Mouse (Mus musculus) gastrocnemius, postnatal 4 days (tissue): Measurements from ENCODE around the gene Ncor1. TPM values are rescaled to one million over a fixed set of nuclear protein-coding genes. Genes with fewer than 3 reads are reported as not detected.
"Not testable (repeated sequence)": the region's sequence is repeated elsewhere in the genome, so short reads cannot be mapped to it uniquely, and the experiment has no call there.

Experiments
- DNase-seq, 2 experiments: peaks; one replicate each; pipeline ENCODE4 v3.0.0; 2021 to 2022; ENCODE audit warnings: low spot score in 2 of 2, mixed read lengths in 2 of 2
- total RNA-seq, 2 experiments: library from RNA; stranded (reverse); gene quantifications; 2 replicates each; pipeline ENCODE4 v1.2.3; 2021

Gene Ncor1
- total RNA-seq, 2 experiments from 2014 or later, result 169 to 170 TPM

DNA sequence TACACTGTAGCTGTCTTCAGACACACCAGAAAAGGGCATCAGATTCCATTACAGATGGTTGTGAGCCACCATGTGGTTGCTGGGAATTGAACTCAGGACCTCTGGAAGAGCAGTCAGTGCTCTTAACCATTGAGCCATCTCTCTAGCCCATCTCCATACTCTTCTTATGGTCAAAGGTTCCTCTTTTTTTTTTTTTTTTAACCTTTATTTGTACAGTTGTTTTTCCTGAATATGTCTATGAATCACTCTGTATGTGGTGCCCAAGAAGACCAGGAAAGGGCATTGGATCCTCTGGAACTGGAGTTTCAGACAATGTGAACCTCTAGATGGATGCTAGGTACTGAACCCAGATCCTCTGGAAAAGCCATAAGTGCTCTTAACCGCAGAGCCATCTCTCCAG lies 4.2 kb upstream of the Ncor1 start:
- not testable (repeated sequence) for DNase-seq

- no peak for DNase-seq
Measured at GRCm38 (mm10) chr11:62458780-62459179, 439 bp upstream of the Ncor1 start.

DNA sequence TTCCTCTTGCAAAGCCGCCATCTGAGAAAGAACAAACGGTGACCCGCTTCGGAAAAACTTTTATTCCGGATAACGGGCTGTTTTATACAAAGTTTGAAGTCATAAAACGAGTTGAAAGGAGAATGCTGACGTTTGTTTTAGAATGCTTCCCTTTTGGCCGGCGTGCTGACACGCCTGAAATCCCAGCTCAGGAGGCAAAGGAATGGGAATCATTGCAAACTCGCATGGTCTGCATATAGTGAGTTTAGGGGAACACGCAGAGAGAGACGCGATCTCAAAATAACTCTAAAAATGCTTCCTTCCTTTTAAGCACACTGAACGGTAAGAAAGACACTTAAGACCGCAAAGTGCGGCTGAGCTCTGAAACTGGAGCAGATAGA lies 460 bp downstream of the Ncor1 start:
- no peak for DNase-seq

GRCm38 (mm10) chr11:62457241-62457890 lies 975 bp downstream of the Ncor1 start:
- peak; percentile 83 to 89 for DNase-seq

DNA sequence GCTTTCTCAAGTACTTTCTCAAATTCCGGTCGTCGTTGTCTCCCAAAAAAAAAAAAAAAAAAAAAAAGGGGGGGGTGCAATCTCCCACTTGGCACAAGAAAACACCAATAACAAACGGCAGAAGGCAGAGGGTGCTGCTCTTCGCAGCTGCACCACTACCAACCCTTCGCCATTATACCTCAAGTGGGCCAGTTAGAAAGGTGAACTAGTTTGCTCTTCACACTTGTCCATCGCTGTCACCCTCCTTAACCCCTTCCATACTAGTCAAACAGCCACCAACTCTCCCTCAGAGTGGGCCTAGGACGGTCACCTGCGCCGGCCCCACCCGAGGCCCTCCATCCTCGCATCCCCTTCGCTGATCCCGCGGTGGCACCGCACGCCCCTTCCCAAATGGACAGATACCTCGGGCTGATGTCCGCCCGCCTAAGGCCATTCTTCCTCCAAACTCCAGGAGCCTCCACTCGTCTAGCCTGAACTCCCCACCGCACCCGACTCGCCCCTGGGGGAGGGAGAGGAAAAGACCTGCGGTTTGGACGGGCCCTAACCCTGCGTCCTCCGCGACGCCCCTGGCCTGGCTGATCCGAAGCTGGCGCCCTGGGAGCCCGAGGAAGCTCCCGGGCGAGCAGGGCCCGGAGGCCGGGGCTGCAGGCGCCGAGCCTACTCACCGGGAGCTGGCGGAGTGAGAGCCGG lies 1.7 kb downstream of the Ncor1 start:
- peak; percentile 26 to 58 for DNase-seq

GRCm38 (mm10) chr11:62456021-62456482 lies 2.3 kb downstream of the Ncor1 start:
- no peak for DNase-seq

DNA sequence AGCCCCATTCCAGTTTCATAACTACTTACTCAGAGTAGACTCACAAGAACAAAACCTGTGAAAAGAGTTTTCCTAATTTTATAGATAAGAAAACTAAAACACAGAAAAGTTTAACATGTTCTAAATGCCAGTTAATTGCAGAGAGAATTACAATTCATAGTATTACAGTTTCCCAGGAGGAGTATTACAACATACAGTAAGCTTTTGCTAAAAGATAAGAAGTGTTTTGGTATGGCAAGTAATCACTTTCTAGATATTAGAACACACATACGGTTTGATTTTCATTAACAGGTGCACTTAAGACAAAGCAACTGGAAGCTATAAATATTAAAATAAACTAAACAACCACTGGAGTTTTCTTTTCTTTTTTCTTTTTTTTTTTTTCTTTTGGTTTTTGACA lies 3.1 kb downstream of the Ncor1 start:
- DNase-seq, result no peak

- DNase-seq, result no peak
Measured at GRCm38 (mm10) chr11:62448971-62449370, 9.4 kb downstream of the Ncor1 start.

DNA sequence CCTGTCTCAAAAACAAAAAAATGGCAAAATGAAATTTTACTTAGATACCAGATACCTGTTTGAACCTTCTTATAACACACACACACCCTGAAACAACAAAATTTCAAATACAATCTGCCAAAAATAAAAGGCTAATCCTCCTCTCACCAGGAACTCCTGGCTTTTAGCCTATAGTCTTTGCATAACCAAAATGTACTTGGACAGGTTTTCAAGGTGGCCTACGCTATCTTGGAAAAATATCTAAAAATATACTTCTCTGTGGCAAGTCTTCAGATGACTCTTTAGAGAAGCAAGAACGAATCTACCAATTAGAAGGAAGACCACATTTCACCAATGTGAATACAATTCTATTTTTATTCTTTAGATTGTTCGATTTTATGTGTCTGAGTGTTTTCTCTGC lies 12.5 kb downstream of the Ncor1 start:
- no peak for DNase-seq

DNA sequence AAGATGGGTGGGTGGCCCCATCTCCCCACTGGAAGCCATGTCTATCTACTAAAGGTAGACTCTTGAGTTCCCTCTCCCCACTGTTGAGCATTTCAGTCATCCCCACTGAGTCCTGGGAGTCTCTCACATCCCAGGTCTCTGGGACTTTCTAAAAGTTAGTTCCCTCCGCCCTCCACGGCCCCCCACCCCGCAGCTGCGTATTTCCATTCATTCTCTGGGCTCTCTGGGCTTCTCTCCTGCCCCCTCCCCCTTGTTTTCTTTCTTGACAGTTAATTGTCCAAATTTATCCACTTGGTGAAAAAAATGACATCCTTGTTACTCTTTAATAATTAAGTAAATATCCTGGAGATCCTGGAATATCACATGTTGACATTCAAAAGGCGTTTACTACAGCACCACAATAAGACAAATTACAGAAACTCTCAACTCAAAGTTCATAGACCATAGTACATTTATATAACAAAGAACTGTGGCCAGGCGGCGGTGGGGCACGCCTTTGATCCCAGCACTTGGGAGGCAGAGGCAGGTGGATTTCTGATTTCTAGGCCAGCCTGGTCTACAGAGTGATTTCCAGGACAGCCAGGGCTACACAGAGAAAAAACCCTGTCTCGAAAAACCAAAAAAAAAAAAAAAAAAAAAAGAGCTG lies 17.5 kb downstream of the Ncor1 start:
- DNase-seq, result no peak

DNA sequence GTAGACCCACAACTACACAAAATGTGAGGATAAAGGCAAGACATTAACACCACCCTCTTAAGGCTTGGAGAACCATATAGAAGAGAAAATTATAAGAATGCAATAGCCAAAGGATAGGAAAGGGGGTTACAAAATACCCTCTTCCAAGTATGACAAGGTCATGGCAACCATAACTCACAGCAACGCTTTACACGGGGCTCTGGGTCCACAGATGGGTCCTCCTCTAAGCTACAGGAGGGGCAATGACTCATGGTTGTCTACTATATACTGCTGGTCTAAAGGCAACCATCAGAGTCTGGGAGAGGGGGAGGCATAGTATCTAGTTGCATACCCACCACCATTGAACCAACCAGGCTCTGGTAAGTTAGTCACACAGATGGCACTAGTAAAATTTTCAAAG lies 26.1 kb downstream of the Ncor1 start:
- no peak for DNase-seq

DNA sequence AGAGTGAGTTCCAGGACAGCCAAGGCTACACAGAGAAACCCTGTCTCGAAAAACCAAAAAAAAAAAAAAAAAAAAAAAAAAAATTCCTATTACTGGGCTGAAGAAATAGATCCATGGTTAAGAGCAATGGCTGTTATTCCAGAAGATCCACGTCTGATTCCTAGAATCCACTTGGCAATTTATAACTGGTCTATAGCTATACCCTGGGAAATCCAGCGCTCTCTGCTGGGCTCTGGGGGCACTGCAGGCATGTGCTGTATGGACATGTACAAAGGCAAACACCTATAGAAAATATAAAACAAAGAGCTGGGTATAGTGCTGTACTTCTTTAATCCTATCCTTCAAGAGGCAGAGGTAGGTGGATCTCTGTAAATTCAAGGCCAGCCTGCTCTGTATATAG lies 31.2 kb downstream of the Ncor1 start:
- no peak for DNase-seq

- DNase-seq, result no peak
Measured at GRCm38 (mm10) chr11:62426266-62426665, 32.1 kb downstream of the Ncor1 start.

DNA sequence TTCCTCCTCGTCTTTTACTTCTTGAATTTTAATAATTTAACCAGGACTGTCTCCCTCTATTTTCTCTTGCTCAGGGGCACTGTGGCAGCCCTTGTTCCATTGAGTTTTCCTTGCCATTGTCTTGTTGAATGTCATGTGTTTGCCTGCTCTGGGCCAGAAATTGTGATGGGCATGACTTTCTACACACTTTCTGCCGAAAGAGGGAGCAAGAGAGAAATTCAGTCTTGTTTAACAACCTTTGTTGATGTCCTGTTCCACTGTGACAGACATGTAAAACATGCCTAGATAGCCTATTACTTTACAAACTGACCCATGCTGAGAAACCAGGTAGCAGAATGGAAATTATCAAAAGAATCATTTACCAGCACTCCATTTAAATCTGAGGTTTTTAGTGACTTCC lies 33.8 kb downstream of the Ncor1 start:
- DNase-seq, result no peak

DNA sequence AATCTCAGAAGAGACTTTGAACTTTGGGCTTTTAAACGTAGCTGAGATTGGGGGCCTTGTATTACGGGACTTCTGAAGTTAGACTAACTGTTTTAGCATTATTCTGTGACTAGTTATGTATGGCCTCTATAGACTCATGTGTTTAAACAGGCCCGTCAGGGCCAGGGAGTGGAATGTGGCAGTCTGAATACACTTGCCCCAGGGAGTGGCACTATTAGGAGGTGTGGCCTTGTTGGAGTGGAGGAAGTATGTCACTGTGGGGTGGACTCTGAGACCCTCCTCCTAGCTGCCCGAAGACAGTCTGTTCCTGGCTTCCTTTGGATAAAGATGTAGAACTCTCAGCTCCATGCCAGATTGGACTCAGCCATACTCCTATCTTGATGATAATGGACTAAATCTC lies 43.3 kb downstream of the Ncor1 start:
- no peak for DNase-seq

DNA sequence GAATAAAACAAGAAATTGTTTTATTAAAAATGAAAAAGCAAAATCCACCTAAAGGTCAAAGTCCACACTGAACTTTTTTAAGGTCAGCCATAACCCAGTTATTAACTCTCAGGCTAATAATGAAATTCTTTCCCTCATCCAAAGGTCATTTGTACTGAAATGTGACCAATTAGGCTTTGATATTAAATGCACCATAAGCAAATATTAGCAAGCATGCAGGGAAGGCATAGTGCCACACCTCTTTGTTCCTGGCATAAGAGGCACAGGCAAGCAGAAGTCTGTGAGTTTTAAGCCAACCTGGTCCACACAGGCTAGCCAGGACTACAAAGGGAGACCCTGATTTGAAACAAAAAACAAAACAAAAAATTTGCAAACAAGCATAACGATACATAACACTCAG lies 48.7 kb downstream of the Ncor1 start:
- DNase-seq, result no peak

DNA sequence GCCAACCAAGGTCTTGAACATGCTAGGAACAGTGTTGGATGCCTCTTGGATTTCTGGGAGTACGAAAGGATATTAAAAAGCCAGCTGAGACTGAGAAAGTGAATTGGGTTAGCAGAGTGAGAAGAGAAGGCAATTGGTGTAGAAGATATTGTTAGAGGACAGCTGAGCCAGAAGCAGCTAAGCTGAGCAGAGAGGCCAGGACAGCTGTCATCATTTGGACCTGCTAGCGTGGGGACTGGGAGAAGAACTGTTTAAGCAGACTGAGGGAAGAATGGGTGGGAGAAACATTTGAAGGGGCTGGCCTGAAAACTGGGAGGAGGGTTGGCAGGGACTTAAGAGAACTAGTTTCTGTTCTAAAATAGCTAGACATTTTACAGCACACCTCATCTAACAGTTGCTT lies 49.5 kb downstream of the Ncor1 start:
- no peak for DNase-seq

GRCm38 (mm10) chr11:62396405-62396804 lies 61.9 kb downstream of the Ncor1 start:
- DNase-seq, result no peak

- DNase-seq, result no peak
Measured at GRCm38 (mm10) chr11:62388331-62388679, 70.0 kb downstream of the Ncor1 start.

GRCm38 (mm10) chr11:62387608-62388330 lies 70.6 kb downstream of the Ncor1 start:
- no peak for DNase-seq

DNA sequence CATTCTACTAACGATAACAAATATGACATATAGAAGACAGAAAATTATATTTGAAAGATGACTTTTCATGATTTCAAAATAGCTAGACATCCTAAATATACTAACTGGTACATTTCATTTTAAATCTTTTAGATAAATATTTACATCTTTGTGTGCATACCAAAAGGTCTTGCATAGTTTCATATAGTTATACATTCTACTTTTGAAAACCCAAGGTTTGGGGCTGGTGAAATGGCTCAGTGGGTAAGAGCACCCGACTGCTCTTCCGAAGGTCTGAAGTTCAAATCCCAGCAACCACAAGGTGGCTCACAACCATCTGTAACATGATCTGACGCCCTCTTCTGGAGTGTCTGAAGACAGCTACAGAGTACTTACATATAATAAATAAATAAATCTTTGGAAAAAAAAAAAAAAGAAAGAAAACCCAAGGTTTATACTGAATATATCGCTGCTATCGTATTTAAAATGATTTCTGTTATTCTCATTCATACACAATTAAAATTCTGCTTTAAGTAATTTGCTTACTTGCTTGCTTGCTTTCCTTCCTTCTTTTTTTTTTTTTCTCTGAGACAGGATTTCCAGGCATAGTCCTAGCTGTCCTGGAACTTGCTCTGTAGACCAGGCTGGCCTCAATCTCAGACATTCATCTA lies 81.0 kb downstream of the Ncor1 start:
- DNase-seq, result not testable (repeated sequence)
